Mouse (Mus musculus): ENCODE measurements at regions not wholly inside any gene's neighbourhood (a gene's known extent, or its start where the extent isn't known, plus 50 kb on each side); places are given as distances from the start of the nearest gene placed in this dataset.

DNA sequence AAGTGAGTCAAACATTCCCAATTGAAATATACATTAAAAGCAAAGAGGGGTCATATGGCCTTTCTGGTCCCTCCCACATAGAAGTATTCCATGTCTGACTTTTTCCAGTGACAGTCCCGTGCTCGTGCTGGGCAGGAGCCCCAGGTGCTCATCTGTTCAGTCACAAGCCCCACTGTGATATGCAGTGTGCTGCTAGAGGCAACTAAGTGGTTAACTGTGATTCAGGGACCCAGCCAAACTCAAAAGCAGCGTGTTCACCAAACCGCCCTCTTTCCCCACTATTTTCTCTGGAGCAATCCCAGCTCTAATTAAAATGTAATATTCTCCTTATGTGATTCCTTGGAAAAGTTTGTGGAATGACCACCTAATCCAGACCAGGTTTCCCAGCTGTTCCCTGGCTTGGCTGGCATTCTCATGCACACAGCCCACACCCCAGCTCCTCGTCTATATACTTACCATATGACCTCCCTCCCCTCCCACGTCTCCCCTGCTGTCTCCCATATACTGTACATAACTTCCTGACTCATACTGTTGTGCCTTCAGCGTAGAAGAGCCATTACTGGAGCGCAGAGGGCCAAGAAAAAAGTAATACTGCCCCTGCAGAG is 203.6 kb downstream of the Mtx2 start:
- Histone ChIP-seq H3K9me3 (replicated peaks; ENCODE audit: control insufficient read depth, insufficient read depth, low read length, poor library complexity, severe bottlenecking) (no peaks in the 10 kb centered on the region), H3K27ac (ENCODE audit: insufficient read depth, low read length) (no peak overlapping the region)
- no peak for TF ChIP-seq EP300 (IDR thresholded peaks at IDR 0.05; ENCODE audit: insufficient read depth, low read depth, low read length)
- TF ChIP-seq CTCF (IDR thresholded peaks at IDR 0.05; ENCODE audit: low read depth, low read length): no peak
- TF ChIP-seq POLR2A (IDR thresholded peaks at IDR 0.05; ENCODE audit: insufficient read depth, low read length): no peak

DNA sequence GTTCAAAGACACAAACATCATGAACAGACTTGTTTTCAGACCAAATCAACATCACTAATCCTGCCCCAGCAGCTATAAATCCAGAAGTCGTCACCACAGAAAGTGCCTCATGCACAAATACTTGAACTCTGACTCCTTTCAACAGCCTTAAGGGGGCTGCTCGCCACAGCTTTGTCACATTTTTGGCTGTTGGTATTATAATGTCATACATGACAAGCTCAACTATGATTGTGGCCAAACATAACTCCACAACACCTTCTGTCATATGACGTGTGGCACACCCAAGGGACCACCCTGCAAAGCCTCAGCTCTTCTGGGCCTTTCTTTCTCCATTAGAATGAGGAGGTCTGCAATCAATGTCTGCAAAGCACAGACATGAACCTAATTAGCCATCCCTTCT is 209.1 kb downstream of the Mtx2 start:
- Histone ChIP-seq H3K4me3 (ENCODE audit: low read depth, low read length) (no peak overlapping the region), H3K9me3 (replicated peaks; ENCODE audit: control insufficient read depth, insufficient read depth, low read length, poor library complexity, severe bottlenecking) (peaks cover 9% of the 10 kb centered on the region; the same call in 1 of the 2 replicates), H3K27me3 (ENCODE audit: control insufficient read depth, insufficient read depth, low read length, poor library complexity, severe bottlenecking) (no peaks in the 10 kb centered on the region; the same call in 1 of the 2 replicates), H3K36me3 (ENCODE audit: control insufficient read depth, insufficient read depth, low read length, poor library complexity, severe bottlenecking) (no peaks in the 10 kb centered on the region), H3K27ac (ENCODE audit: insufficient read depth, low read length) (no peak overlapping the region), H3K9ac (ENCODE audit: low read depth, poor library complexity, severe bottlenecking) (no peak overlapping the region), H3K4me1 (ENCODE audit: control insufficient read depth, insufficient read depth, low read length) (no peaks in the 10 kb centered on the region)
- TF ChIP-seq CTCF (IDR thresholded peaks at IDR 0.05; ENCODE audit: low read depth, low read length): no peak
- TF ChIP-seq EP300 (IDR thresholded peaks at IDR 0.05; ENCODE audit: insufficient read depth, low read depth, low read length): no peak
- TF ChIP-seq POLR2A (IDR thresholded peaks at IDR 0.05; ENCODE audit: insufficient read depth, low read length): no peak

More for the DNA sequence above, 203.6 kb downstream of the Mtx2 start:
- no peaks in the 10 kb centered on the region for H3K36me3 ChIP-seq (ENCODE audit: control insufficient read depth, insufficient read depth, low read length, poor library complexity, severe bottlenecking)
- no peak overlapping the region for H3K9ac ChIP-seq (ENCODE audit: low read depth, poor library complexity, severe bottlenecking)
- no peak overlapping the region for H3K4me3 ChIP-seq (ENCODE audit: low read depth, low read length)
- H3K4me1 ChIP-seq (ENCODE audit: control insufficient read depth, insufficient read depth, low read length): no peaks in the 10 kb centered on the region
- no peaks in the 10 kb centered on the region for H3K27me3 ChIP-seq (ENCODE audit: control insufficient read depth, insufficient read depth, low read length, poor library complexity, severe bottlenecking)

DNA sequence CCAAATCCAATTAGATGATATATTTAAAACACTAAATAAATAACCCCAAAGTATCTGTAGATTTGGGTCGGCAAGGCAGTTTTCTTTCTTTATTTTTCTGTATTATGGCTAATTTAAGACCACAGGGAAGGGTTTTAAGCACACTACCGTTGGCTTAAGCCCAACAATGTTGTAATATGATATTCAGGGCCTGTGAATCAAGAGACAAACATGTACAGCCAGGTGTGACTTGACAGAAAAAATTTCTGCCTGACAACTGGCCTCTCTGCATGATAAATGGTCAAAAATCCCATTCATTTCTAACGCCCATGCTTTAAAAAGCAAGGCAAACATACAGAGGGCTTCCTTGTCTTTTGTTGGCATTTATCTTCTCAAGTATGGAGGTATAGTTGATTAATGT is 213.5 kb downstream of the Mtx2 start:
- no peak overlapping the region for H3K4me3 ChIP-seq (ENCODE audit: low read depth, low read length)
- no peak overlapping the region for H3K27ac ChIP-seq (ENCODE audit: insufficient read depth, low read length)
- peaks cover 9% of the 10 kb centered on the region; the same call in 1 of the 2 replicates for H3K9me3 ChIP-seq (replicated peaks; ENCODE audit: control insufficient read depth, insufficient read depth, low read length, poor library complexity, severe bottlenecking)
- H3K27me3 ChIP-seq (ENCODE audit: control insufficient read depth, insufficient read depth, low read length, poor library complexity, severe bottlenecking): no peaks in the 10 kb centered on the region; the same call in 1 of the 2 replicates
- TF ChIP-seq CTCF (IDR thresholded peaks at IDR 0.05; ENCODE audit: low read depth, low read length) (no peak), EP300 (IDR thresholded peaks at IDR 0.05; ENCODE audit: insufficient read depth, low read depth, low read length) (no peak)
- no peaks in the 10 kb centered on the region for H3K4me1 ChIP-seq (ENCODE audit: control insufficient read depth, insufficient read depth, low read length)
- no peak overlapping the region for H3K9ac ChIP-seq (ENCODE audit: low read depth, poor library complexity, severe bottlenecking)
- H3K36me3 ChIP-seq (ENCODE audit: control insufficient read depth, insufficient read depth, low read length, poor library complexity, severe bottlenecking): no peaks in the 10 kb centered on the region

DNA sequence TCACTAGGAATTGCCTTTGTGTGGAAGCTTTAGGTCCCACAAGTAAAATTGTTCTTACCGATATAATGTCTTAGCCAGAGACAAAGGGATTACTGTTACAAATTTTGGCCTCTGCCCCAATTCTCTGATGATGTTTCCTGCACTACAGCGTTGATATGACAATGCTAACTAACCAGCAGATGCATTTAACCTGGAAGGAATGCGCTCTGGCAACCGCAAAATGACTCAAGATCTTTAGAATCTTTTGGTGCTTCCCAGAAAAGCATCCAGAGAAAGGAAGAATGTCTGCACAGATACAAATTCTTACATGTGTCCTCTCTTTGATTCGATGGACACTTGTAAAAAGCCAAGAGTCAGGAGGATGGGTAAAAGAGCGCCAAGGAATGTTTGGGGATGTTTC is 221.3 kb downstream of the Mtx2 start:
- Histone ChIP-seq H3K27ac (ENCODE audit: insufficient read depth, low read length) (no peak overlapping the region), H3K9ac (ENCODE audit: low read depth, poor library complexity, severe bottlenecking) (no peak overlapping the region), H3K36me3 (ENCODE audit: control insufficient read depth, insufficient read depth, low read length, poor library complexity, severe bottlenecking) (no peaks in the 10 kb centered on the region), H3K4me1 (ENCODE audit: control insufficient read depth, insufficient read depth, low read length) (no peaks in the 10 kb centered on the region), H3K9me3 (replicated peaks; ENCODE audit: control insufficient read depth, insufficient read depth, low read length, poor library complexity, severe bottlenecking) (no peaks in the 10 kb centered on the region; the same call in 1 of the 2 replicates), H3K27me3 (ENCODE audit: control insufficient read depth, insufficient read depth, low read length, poor library complexity, severe bottlenecking) (no peaks in the 10 kb centered on the region), H3K4me3 (ENCODE audit: low read depth, low read length) (no peak overlapping the region)
- TF ChIP-seq CTCF (IDR thresholded peaks at IDR 0.05; ENCODE audit: low read depth, low read length): no peak
- TF ChIP-seq POLR2A (IDR thresholded peaks at IDR 0.05; ENCODE audit: insufficient read depth, low read length): no peak
- no peak for TF ChIP-seq EP300 (IDR thresholded peaks at IDR 0.05; ENCODE audit: insufficient read depth, low read depth, low read length)

DNA sequence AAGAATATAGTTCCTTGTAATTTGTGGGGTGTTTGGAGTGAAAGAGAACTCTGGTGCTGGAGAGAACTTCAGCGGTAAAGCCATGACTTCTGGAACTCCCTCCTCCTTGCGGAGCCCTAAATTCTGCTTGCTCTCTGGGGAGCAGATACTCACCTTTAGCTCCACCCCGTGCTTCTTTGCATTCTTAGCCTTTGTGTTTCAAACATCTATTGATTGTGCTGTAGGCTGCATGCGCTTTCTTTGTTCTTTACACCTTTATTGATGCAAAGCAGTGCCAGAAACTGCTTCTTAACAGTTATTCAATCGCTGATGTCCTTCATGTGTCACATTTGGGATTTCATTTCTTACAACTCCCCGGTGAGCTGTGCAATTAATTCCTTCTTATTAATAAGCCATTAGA is 222.5 kb downstream of the Mtx2 start:
- Histone ChIP-seq H3K9me3 (replicated peaks; ENCODE audit: control insufficient read depth, insufficient read depth, low read length, poor library complexity, severe bottlenecking) (no peaks in the 10 kb centered on the region; the same call in 1 of the 2 replicates), H3K27ac (ENCODE audit: insufficient read depth, low read length) (no peak overlapping the region)
- TF ChIP-seq CTCF (IDR thresholded peaks at IDR 0.05; ENCODE audit: low read depth, low read length): no peak
- TF ChIP-seq EP300 (IDR thresholded peaks at IDR 0.05; ENCODE audit: insufficient read depth, low read depth, low read length): no peak

DNA sequence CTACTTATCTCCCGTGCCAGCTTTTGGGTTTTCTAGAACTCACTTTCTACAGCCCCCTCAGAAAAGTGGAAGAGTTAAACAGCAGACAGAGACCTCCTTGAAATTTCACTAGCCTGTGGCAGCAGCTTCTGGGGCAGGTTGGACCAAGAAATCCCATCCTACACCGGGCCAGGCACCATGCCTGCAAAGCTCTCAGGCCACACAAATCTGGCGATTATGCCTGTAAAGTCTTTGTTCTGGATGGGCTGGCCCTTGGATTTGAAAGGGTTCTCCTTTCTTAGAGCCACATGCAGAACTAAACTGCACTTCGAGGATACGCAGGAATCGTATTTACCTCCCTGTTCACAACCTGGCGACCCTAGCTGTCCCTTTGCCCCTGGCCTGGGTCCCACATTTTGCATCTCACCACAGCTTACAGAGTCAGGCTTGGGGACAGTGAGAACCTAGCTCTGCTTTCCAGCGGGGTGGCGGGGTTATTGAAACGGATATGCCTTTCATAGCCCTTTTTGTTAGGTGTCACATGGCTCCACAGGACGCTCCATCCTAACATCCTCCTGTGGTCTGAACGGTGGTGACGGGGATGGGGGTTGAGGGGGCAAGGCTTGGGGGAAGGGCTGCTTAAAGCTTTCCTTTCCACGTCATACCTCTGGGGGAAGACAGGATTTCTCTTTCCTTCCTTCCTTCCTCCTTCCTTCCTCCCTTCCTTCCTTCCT is 229.0 kb downstream of the Mtx2 start:
- Histone ChIP-seq H3K4me3 (ENCODE audit: low read depth, low read length) (peak overlapping the region; percentile 45), H3K27me3 (ENCODE audit: control insufficient read depth, insufficient read depth, low read length, poor library complexity, severe bottlenecking) (no peaks in the 10 kb centered on the region; the same call in 1 of the 2 replicates), H3K27ac (ENCODE audit: insufficient read depth, low read length) (no peak overlapping the region), H3K36me3 (ENCODE audit: control insufficient read depth, insufficient read depth, low read length, poor library complexity, severe bottlenecking) (no peaks in the 10 kb centered on the region), H3K9me3 (replicated peaks; ENCODE audit: control insufficient read depth, insufficient read depth, low read length, poor library complexity, severe bottlenecking) (no peaks in the 10 kb centered on the region; the same call in 1 of the 2 replicates), H3K4me1 (ENCODE audit: control insufficient read depth, insufficient read depth, low read length) (peaks cover 3% of the 10 kb centered on the region), H3K9ac (ENCODE audit: low read depth, poor library complexity, severe bottlenecking) (peak overlapping the region; percentile 48; the same call in 1 of the 2 replicates)
- TF ChIP-seq EP300 (IDR thresholded peaks at IDR 0.05; ENCODE audit: insufficient read depth, low read depth, low read length) (no peak), POLR2A (IDR thresholded peaks at IDR 0.05; ENCODE audit: insufficient read depth, low read length) (no peak), CTCF (IDR thresholded peaks at IDR 0.05; ENCODE audit: low read depth, low read length) (no peak)

More for the DNA sequence above, 222.5 kb downstream of the Mtx2 start:
- no peak overlapping the region for H3K9ac ChIP-seq (ENCODE audit: low read depth, poor library complexity, severe bottlenecking)
- H3K4me1 ChIP-seq (ENCODE audit: control insufficient read depth, insufficient read depth, low read length): no peaks in the 10 kb centered on the region
- H3K36me3 ChIP-seq (ENCODE audit: control insufficient read depth, insufficient read depth, low read length, poor library complexity, severe bottlenecking): no peaks in the 10 kb centered on the region
- no peak overlapping the region for H3K4me3 ChIP-seq (ENCODE audit: low read depth, low read length)
- no peaks in the 10 kb centered on the region; the same call in 1 of the 2 replicates for H3K27me3 ChIP-seq (ENCODE audit: control insufficient read depth, insufficient read depth, low read length, poor library complexity, severe bottlenecking)
